Mouse (Mus musculus) splenic B cell, adult 2 months (primary cell): ENCODE measurements at regions not wholly inside any gene's neighbourhood (a gene's known extent, or its start where the extent isn't known, plus 50 kb on each side); places are given as distances from the start of the nearest gene placed in this dataset.

ENCODE experiments used
- DNase-seq: peaks from one replicate; pipeline ENCODE4 v3.0.0-alpha.2; 2011; ENCODE audit warnings: low read depth, low spot score
- H3K27me3 ChIP-seq: 2 replicates; pipeline ENCODE4 v1.6.1; 2012; ENCODE audit warnings: mild to moderate bottlenecking, low read length, moderate library complexity, mixed read lengths; ENCODE audit not compliant: control insufficient read depth, poor library complexity, insufficient read depth, severe bottlenecking
- H3K36me3 ChIP-seq: 2 replicates; pipeline ENCODE4 v1.6.1; 2012; ENCODE audit warnings: mild to moderate bottlenecking, low read length, moderate library complexity, mixed read lengths; ENCODE audit not compliant: control insufficient read depth, poor library complexity, insufficient read depth, severe bottlenecking

DNA sequence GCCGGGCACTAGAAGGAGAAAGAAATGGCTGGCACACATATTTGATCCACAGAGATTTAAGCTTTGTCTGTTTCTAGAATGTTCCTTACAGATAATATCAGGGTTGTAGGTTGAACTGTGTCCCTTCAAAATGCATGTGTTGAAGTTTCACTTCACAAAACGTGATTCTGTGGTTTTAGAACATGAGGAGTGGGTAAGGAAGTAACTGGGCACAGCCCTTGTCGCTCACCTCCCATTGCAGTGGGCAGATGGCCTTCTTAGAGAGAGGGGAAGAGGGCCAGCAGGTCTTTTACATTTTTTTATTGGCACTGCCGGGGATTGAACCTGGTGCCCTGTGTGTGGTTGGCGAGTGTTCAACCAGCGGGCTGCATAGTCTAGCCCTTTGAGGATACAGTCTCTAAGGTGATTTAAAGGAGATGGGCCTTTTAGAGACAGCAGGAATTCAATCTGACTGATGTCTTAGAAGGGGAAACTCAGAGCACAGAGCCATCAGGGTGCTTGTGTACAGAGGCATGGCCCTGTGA lies 64.0 kb upstream of the Gjb5 start:
- no peaks in the 10 kb centered on the region for H3K27me3 ChIP-seq
- H3K36me3 ChIP-seq, result no peaks in the 10 kb centered on the region
- DNase-seq, result no peak

- H3K36me3 ChIP-seq, result no peaks in the 10 kb centered on the region
- H3K27me3 ChIP-seq, result no peaks in the 10 kb centered on the region
- no peak for DNase-seq
Measured at GRCm38 (mm10) chr4:127421129-127421528, 63.1 kb upstream of the Gjb5 start.

- DNase-seq, result no peak
- Histone ChIP-seq H3K36me3 (no peaks in the 10 kb centered on the region), H3K27me3 (no peaks in the 10 kb centered on the region)
Measured at GRCm38 (mm10) chr4:127419786-127420120, 61.8 kb upstream of the Gjb5 start.

DNA sequence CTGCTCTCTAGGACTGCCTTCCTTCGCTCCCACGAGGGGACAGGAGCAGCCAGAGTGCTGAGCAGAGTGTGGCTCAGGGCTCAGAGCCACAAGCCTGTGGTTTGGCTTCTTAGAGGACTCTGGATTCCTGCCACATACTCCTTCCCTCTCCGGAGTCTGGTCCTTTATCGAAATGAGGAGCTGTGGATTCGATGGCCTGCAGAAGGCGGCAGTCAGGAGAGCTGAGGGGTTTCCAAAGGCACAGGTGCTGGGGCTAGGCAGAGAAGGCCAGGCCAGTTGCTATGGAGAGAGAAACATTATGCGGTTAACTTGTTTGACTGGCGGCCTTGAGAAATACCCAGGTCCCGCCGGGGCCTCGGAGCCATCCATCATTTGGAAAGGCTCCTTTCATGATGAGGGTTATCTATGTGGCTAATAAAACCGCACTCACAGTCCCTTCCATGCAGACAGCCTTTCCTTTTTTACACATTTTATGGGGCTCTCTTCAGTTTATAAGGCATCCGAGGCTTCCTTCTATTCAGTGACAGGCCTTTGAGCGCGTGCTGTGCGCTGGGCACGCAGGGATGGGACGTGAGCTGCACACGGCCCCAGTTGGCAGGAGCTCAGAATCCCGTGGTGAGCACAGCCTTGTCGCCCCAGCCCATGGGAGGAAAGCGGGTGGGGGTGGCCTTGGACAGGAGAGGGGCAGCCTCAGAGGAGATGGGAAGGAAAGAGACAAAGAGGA lies 61.2 kb upstream of the Gjb5 start:
- Histone ChIP-seq H3K36me3 (no peaks in the 10 kb centered on the region), H3K27me3 (no peaks in the 10 kb centered on the region)
- no peak for DNase-seq

GRCm38 (mm10) chr4:127416906-127417305 lies 58.9 kb upstream of the Gjb5 start:
- H3K27me3 ChIP-seq, result no peaks in the 10 kb centered on the region
- H3K36me3 ChIP-seq, result no peaks in the 10 kb centered on the region
- no peak for DNase-seq

DNA sequence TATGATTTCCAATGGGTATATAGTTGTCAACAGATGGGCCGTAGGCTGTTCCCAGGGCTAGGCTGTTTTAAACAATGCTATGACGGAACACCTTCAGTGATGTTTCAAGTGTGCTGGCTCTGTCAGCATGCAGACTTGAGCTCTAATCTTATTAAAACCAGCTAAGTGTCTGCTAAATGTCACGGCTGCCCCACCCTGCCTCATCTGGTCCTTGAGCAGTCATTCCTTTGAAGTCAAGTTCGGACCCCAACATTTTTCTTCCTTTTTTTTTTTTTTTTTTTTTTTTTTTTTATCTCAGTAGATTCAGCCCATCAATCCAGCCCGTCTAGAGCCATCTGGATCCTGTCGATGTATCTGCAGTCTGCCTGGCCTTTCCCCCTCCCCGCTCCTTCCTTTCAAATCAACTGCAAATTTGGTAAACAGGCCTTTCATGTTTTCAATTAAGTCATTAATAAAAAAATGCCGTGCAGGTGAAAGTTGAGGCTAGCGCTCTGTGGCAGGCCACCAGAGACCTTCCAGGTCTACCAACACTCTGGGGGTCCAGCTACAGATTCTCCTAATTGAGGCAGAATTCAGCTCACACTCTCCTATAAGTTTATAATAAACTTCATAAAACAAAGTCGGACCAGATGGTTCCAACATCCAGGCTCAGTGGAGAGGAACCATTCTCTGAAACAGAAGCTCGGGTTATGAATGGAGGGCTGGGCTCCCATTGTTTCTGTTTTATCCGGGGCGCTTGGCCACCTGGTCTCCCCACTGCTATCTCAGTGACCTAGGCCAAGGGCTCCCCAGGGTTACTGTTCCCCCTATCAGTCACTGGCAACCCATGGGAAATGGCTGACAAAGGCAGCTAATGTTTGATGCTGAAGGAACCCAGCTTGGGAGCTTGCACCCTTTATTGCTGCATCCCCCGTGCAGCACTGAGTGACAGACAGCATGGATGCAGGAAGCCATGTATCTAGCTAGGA lies 56.3 kb upstream of the Gjb5 start:
- H3K27me3 ChIP-seq, result no peaks in the 10 kb centered on the region
- H3K36me3 ChIP-seq, result no peaks in the 10 kb centered on the region

More for the DNA sequence above, 56.3 kb upstream of the Gjb5 start:
- no peak for DNase-seq
